Mouse (Mus musculus) CH12.LX (cell line): ENCODE data around the gene Ier2. TPM values are rescaled to one million over a fixed set of nuclear protein-coding genes. Genes with fewer than 3 reads are reported as not detected.
A peak's percentile ranks its signal among the peaks of the same experiment; 100 is the strongest.

Experiments
- DNase-seq: peaks from one replicate; pipeline ENCODE4 v3.0.0-alpha.2; 2013; ENCODE audit errors: extremely low read depth
- H3K27ac ChIP-seq: 2 replicates; pipeline ENCODE4 v1.5.1; 2012; ENCODE audit warnings: low read depth, mild to moderate bottlenecking, control low read depth, moderate library complexity; ENCODE audit not compliant: insufficient read depth
- H3K27me3 ChIP-seq: replicated peaks from 2 replicates; pipeline ENCODE3; 2012; ENCODE audit warnings: inconsistent platforms
- H3K36me3 ChIP-seq, 2 experiments: replicated peaks in 1 of 2; 2 replicates each; pipeline versions ENCODE3 to v1.6.1; 2012; ENCODE audit warnings: inconsistent platforms in 1 of 2, low read length in 1 of 2, mild to moderate bottlenecking in 1 of 2, mixed read lengths in 1 of 2, moderate library complexity in 1 of 2; ENCODE audit not compliant: control insufficient read depth in 1 of 2, insufficient read depth in 1 of 2
- H3K4me1 ChIP-seq, 2 experiments: 2 replicates each; pipeline ENCODE4 v1.6.1; 2012; ENCODE audit warnings: inconsistent platforms in 1 of 2, moderate library complexity in 1 of 2; ENCODE audit not compliant: insufficient read depth in 2 of 2, control insufficient read depth in 1 of 2
- H3K4me2 ChIP-seq: 2 replicates; pipeline ENCODE4 v1.6.1; 2012; ENCODE audit warnings: low read depth, mild to moderate bottlenecking, control low read depth; ENCODE audit not compliant: poor library complexity, insufficient read depth, severe bottlenecking
- H3K4me3 ChIP-seq, 3 experiments: fragments of 150-350 bp in 1 of 3; sonication (generic) in 1 of 3; replicated peaks in 1 of 3; 2 replicates each; pipeline versions ENCODE3 to v1.5.1; 2011 to 2012; ENCODE audit warnings: low read depth in 2 of 3, low read length in 2 of 3, mild to moderate bottlenecking in 2 of 3, moderate library complexity in 2 of 3, control low read depth in 1 of 3, improper control_type of control experiment in 1 of 3, inconsistent platforms in 1 of 3, mixed read lengths in 1 of 3; ENCODE audit not compliant: poor library complexity in 1 of 3
- H3K79me2 ChIP-seq: replicated peaks from 2 replicates; pipeline ENCODE4 v1.6.1; 2012; ENCODE audit warnings: mild to moderate bottlenecking, moderate library complexity; ENCODE audit not compliant: control insufficient read depth, poor library complexity, insufficient read depth, severe bottlenecking; ENCODE audit errors: extremely low read depth
- H3K9ac ChIP-seq: 2 replicates; pipeline ENCODE4 v1.6.1; 2012; ENCODE audit warnings: low read depth, mild to moderate bottlenecking, control low read depth, moderate library complexity; ENCODE audit not compliant: insufficient read depth
- H3K9me3 ChIP-seq: replicated peaks from 2 replicates; pipeline ENCODE3; 2012; ENCODE audit warnings: low read length, inconsistent platforms, mixed read lengths
- BHLHE40 ChIP-seq: IDR thresholded peaks from 2 replicates; pipeline ENCODE4 v1.6.1; 2011; ENCODE audit warnings: mild to moderate bottlenecking, low read depth, low read length, improper control_type of control experiment
- CHD2 ChIP-seq: IDR thresholded peaks from 2 replicates; pipeline ENCODE4 v1.6.1; 2011; ENCODE audit warnings: low read length, improper control_type of control experiment
- CTCF ChIP-seq, 2 experiments: IDR thresholded peaks in 1 of 2; conservative IDR thresholded peaks in 1 of 2; 2 replicates each; pipeline ENCODE4 v1.5.1; 2011 to 2012; ENCODE audit warnings: low read depth in 2 of 2, low read length in 2 of 2, improper control_type of control experiment in 1 of 2, inconsistent platforms in 1 of 2, mild to moderate bottlenecking in 1 of 2, moderate library complexity in 1 of 2
- E2F4 ChIP-seq: IDR thresholded peaks from 2 replicates; pipeline ENCODE4 v1.6.1; 2011; ENCODE audit warnings: low read depth, low read length, improper control_type of control experiment; ENCODE audit not compliant: insufficient replicate concordance
- ELF1 ChIP-seq: IDR thresholded peaks from 2 replicates; pipeline ENCODE4 v1.6.1; 2014; ENCODE audit warnings: low read depth, mild to moderate bottlenecking, inconsistent platforms, low read length, improper control_type of control experiment
- EP300 ChIP-seq: IDR thresholded peaks from 2 replicates; pipeline ENCODE4 v1.6.1; 2011; ENCODE audit warnings: low read length, improper control_type of control experiment
- ETS1 ChIP-seq: conservative IDR thresholded peaks from 2 replicates; pipeline ENCODE4 v1.6.1; 2012; ENCODE audit warnings: low read depth, mild to moderate bottlenecking, inconsistent platforms, low read length, improper control_type of control experiment, moderate library complexity
- GABPA ChIP-seq: IDR thresholded peaks from 2 replicates; pipeline ENCODE4 v1.6.1; 2012; ENCODE audit warnings: low read depth, low read length, improper control_type of control experiment, inconsistent platforms; ENCODE audit not compliant: insufficient replicate concordance
- IRF4 ChIP-seq: IDR thresholded peaks from 2 replicates; pipeline ENCODE4 v1.6.1; 2014; ENCODE audit warnings: low read depth, mild to moderate bottlenecking, inconsistent platforms, low read length, improper control_type of control experiment
- JUND ChIP-seq: conservative IDR thresholded peaks from 2 replicates; pipeline ENCODE4 v1.6.1; 2011; ENCODE audit warnings: low read depth, low read length, improper control_type of control experiment
- KAT2A ChIP-seq: IDR thresholded peaks from 2 replicates; pipeline ENCODE4 v1.6.1; 2012; ENCODE audit warnings: low read length, improper control_type of control experiment, inconsistent platforms; ENCODE audit not compliant: insufficient replicate concordance
- MAFK ChIP-seq: IDR thresholded peaks from 2 replicates; pipeline ENCODE4 v1.6.1; 2011; ENCODE audit warnings: low read length, improper control_type of control experiment; ENCODE audit not compliant: insufficient replicate concordance
- MAZ ChIP-seq: IDR thresholded peaks from 2 replicates; pipeline ENCODE4 v1.6.1; 2012; ENCODE audit warnings: low read depth, mild to moderate bottlenecking, inconsistent platforms, low read length, improper control_type of control experiment, moderate library complexity
- MEF2A ChIP-seq: IDR thresholded peaks from 2 replicates; pipeline ENCODE4 v1.6.1; 2014; ENCODE audit warnings: low read depth, mild to moderate bottlenecking, inconsistent platforms, low read length, improper control_type of control experiment, borderline replicate concordance
- MXI1 ChIP-seq: IDR thresholded peaks from 2 replicates; pipeline ENCODE4 v1.6.1; 2011; ENCODE audit warnings: mild to moderate bottlenecking, low read depth, low read length, improper control_type of control experiment
- NELFE ChIP-seq: IDR thresholded peaks from 2 replicates; pipeline ENCODE4 v1.6.1; 2011; ENCODE audit warnings: low read depth, low read length, improper control_type of control experiment
- POLR2A ChIP-seq: IDR thresholded peaks from 2 replicates; pipeline ENCODE4 v1.6.1; 2011; ENCODE audit warnings: low read depth, mild to moderate bottlenecking, improper control_type of control experiment, low read length
- POLR2AphosphoS2 ChIP-seq: IDR thresholded peaks from 2 replicates; pipeline ENCODE4 v1.6.1; 2011; ENCODE audit warnings: low read depth, low read length, improper control_type of control experiment
- SIN3A ChIP-seq: IDR thresholded peaks from 2 replicates; pipeline ENCODE4 v1.6.1; 2012; ENCODE audit warnings: low read length, improper control_type of control experiment, inconsistent platforms
- SMC3 ChIP-seq: IDR thresholded peaks from 2 replicates; pipeline ENCODE4 v1.6.1; 2011; ENCODE audit warnings: low read depth, low read length, improper control_type of control experiment
- UBTF ChIP-seq: IDR thresholded peaks from 2 replicates; pipeline ENCODE4 v1.6.1; 2012; ENCODE audit warnings: low read depth, mild to moderate bottlenecking, inconsistent platforms, low read length, improper control_type of control experiment, moderate library complexity
- USF2 ChIP-seq: conservative IDR thresholded peaks from 2 replicates; pipeline ENCODE4 v1.6.1; 2011; ENCODE audit warnings: low read depth, low read length, improper control_type of control experiment
- ZC3H11A ChIP-seq: IDR thresholded peaks from 2 replicates; pipeline ENCODE4 v1.6.1; 2012; ENCODE audit warnings: low read depth, mild to moderate bottlenecking, inconsistent platforms, low read length, improper control_type of control experiment
- dilution Hi-C: fragments of 300-500 bp; cut with MboI; formaldehyde crosslinking; loops from 2 replicates; pipeline ENCODE4 v1.14.3; 2020; ENCODE audit warnings: low sequenced_read_pairs; ENCODE audit not compliant: extremely low pct_unique_long_range_greater_than_20kb, extremely low pct_ligation_motif_present
- in situ Hi-C: fragments of 300-500 bp; cut with MboI; formaldehyde crosslinking; loops from 3 replicates; pipeline ENCODE4 v1.14.3; 2019; ENCODE audit warnings: low sequenced_read_pairs, low pct_ligation_motif_present, low pct_unique_long_range_greater_than_20kb, mixed read lengths
- polyA plus RNA-seq: library from polyadenylated mRNA; unstranded; fragments of >175 nt; gene quantifications from 2 replicates; pipeline ENCODE4 v1.2.1, GENCODE M21; 2012; ENCODE audit warnings: low read depth; ENCODE audit not compliant: insufficient read length
- total RNA-seq, 2 experiments: library from RNA; depleted of rRNA; stranded (reverse); fragments of 300-350 nt in 1 of 2; fragments of >200 nt in 1 of 2; gene quantifications; 2 replicates each; pipeline ENCODE4 v1.2.3; 2012 to 2014

Gene Ier2
- total and polyA plus RNA-seq, 3 experiments = 26.3 to 35.4 (median 30.3) TPM

GRCm38 (mm10) chr8:84668731-84669485, 6.3 kb upstream of the Ier2 start:
- Histone ChIP-seq H3K9ac (no peak overlapping the region), H3K36me3 (peaks cover 35 to 53% of the 10 kb centered on the region in 2 experiments), H3K79me2 (peaks cover 3% of the 10 kb centered on the region)

GRCm38 (mm10) chr8:84668081-84668480, 5.4 kb upstream of the Ier2 start:
- dilution Hi-C loops = no loop called here
- peaks cover 28 to 45% of the 10 kb centered on the region in 2 experiments for H3K36me3 ChIP-seq
- H3K4me1 ChIP-seq = peaks cover 3 to 30% of the 10 kb centered on the region in 2 experiments; a peak in 2 of 4 replicates
- H3K9me3 ChIP-seq = no peaks in the 10 kb centered on the region
- TF ChIP-seq BHLHE40 = no peak
- no peak for TF ChIP-seq NELFE
- 0 out of 2 replicates have a peak, but pooled peaks have one; percentile 72 for TF ChIP-seq POLR2AphosphoS2
- H3K27ac ChIP-seq = no peak overlapping the region
- H3K4me2 ChIP-seq = no peak overlapping the region
- H3K4me3 ChIP-seq = no peak overlapping the region
- H3K9ac ChIP-seq = no peak overlapping the region
- H3K27me3 ChIP-seq = no peaks in the 10 kb centered on the region
- DNase-seq = no peak
- peaks cover 3% of the 10 kb centered on the region for H3K79me2 ChIP-seq
- in situ Hi-C loops = no loop called here

More at GRCm38 (mm10) chr8:84668731-84669485, 6.3 kb upstream of the Ier2 start:
- TF ChIP-seq SIN3A = no peak
- no peak for TF ChIP-seq KAT2A
- no peak for TF ChIP-seq ZC3H11A
- TF ChIP-seq USF2 = no peak
- TF ChIP-seq IRF4 = no peak
- TF ChIP-seq CTCF (conservative IDR thresholded peaks at IDR 0.05 in 1 of 2, IDR thresholded peaks at IDR 0.05 in 1 of 2; ENCODE audit: low read depth in 2 of 2, low read length in 2 of 2) = no peak
- TF ChIP-seq MAFK = no peak
- TF ChIP-seq ELF1 = no peak
- no peak for TF ChIP-seq MXI1
- TF ChIP-seq JUND = no peak
- TF ChIP-seq MEF2A = no peak
- no peak for TF ChIP-seq CHD2
- TF ChIP-seq MAZ = no peak
- TF ChIP-seq SMC3 = no peak
- no peak for TF ChIP-seq POLR2A
- no peak for TF ChIP-seq ETS1
- TF ChIP-seq GABPA = no peak
- TF ChIP-seq EP300 = no peak
- TF ChIP-seq E2F4 = no peak
- no peak for TF ChIP-seq UBTF
- Histone ChIP-seq H3K4me2 (no peak overlapping the region), H3K27me3 (no peaks in the 10 kb centered on the region), H3K4me1 (peaks cover 3 to 26% of the 10 kb centered on the region in 2 experiments; a peak in 2 of 4 replicates), H3K9me3 (no peaks in the 10 kb centered on the region), H3K27ac (no peak overlapping the region), H3K4me3 (no peak overlapping the region)
- DNase-seq = no peak
- in situ Hi-C loops = no loop called here
- dilution Hi-C loops = no loop called here
